Mouse (Mus musculus) frontal cortex, postnatal 36 days (tissue): ENCODE results near the gene Cyp2d40.
"Not testable (repeated sequence)": the region's sequence is repeated elsewhere in the genome, so short reads cannot be mapped to it uniquely, and the experiment has no call there.

Source experiments
- DNase-seq, 2 experiments: peaks; one replicate each; pipeline ENCODE4 v3.0.0; 2022; ENCODE audit warnings: low spot score in 2 of 2

Cyp2d40 gene

DNA sequence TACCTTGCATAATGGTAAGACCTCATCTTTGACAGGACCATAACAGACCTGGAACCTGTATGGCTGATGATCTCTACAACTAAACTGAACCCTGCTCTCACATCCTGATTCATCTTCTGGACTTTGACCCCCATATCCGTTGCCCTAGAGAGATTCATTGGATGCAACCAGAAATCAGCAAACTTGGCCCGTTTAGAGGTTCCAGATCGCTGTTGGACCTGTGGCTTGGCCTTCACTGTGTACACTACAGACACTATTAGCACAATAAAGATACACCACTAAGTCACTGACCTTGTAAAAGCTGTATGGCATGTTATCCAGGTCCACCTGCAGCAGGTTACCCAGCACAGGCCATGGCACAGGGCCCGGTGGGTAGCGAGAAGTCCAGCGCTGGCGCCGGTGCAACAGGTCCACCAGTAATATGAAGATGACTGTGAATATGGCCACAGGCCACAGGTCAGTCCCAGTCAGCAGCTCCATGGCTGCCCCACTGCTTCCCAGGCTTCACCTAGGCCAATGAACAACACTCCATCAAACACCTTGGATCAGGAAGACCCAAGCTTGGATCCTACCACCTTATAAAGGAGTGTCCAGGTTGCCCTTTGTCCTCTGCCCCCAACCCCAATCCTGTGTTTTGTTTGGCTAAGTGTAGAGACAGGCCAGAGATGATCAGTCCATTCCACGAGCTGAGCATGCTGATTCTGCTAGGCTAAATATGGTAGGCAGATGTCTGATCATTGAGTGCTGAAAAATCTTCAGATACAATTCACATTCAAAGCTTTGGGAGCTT lies at the start of gene Cyp2d40:
Gene Cyp2d40, minus strand, starts transcription at position 553 of the 790 bp plus-strand sequence.
- no peak for DNase-seq

DNA sequence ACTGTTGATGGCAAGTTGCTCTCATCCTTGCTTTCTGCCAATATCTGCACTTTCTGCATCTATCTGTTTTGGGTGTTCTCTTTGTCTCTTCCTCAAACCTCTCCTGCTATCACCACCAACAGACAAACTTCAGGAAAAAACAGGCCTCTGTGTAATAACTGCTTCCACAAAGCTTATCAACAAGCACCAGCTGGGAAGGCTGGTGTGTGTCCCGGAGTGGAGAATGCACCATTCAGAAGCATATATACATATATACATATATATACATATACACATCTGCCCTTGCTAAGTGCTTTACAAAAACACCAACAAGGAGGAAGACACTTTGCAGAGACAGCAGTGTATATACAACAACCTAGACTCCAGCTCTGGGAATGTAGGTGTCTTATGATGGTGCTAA lies 46.6 kb upstream of the Cyp2d40 start:
- DNase-seq: no peak

DNA sequence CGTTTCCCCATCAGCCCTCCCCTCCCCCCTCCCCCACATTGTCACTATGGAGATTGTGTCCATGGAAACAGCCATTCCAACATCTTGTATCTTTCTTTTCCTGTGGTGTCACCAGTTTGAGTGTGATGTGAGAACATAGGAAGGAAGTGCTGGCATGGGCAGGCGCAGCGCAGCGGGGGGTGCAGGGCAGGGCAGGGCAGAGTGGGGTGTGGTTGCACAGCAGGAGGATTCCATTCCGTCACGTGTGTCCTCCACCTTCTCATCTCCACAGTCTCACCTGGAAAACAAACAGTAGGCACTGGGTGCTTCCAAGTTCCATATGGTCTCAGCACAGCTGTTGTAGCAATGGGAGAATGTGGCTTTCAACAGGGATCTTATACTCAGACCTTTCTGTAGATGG lies 45.5 kb upstream of the Cyp2d40 start:
- DNase-seq: no peak

DNA sequence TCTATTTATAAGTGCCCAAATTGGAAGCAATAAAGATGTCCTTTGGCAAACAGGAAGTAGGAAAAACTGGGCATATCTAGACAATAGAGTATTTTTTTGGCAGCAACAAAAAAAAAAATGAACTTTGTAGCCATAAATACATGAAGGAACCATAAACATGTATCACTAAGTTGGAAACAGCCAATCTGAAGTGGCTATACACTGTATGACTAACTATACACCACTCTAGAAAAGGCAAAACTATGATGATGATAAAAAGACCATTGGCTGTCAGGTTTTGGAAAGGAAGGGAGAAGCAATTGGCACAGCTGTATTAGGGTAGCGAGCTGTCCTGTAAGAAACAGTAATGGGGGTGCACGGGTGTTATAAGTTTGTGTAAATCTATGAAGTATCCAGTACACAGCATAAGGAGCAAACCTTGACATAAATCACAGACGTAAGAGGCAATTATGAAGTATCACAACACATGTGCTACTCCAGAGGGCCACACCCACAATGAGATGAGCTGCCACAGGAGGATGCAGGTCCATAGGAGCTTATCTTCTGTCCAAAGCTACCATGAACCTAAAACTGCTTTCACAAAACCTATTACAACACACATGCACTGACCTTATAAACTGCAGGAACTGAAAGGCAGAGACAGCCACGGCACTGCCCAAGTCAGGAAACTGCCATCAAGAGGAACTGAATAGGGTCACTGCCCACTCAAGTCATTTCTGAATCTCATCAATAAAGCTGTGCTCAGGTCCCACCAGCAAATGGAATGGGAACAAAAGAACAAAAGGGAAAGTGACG lies 43.2 kb upstream of the Cyp2d40 start:
- no peak for DNase-seq

DNA sequence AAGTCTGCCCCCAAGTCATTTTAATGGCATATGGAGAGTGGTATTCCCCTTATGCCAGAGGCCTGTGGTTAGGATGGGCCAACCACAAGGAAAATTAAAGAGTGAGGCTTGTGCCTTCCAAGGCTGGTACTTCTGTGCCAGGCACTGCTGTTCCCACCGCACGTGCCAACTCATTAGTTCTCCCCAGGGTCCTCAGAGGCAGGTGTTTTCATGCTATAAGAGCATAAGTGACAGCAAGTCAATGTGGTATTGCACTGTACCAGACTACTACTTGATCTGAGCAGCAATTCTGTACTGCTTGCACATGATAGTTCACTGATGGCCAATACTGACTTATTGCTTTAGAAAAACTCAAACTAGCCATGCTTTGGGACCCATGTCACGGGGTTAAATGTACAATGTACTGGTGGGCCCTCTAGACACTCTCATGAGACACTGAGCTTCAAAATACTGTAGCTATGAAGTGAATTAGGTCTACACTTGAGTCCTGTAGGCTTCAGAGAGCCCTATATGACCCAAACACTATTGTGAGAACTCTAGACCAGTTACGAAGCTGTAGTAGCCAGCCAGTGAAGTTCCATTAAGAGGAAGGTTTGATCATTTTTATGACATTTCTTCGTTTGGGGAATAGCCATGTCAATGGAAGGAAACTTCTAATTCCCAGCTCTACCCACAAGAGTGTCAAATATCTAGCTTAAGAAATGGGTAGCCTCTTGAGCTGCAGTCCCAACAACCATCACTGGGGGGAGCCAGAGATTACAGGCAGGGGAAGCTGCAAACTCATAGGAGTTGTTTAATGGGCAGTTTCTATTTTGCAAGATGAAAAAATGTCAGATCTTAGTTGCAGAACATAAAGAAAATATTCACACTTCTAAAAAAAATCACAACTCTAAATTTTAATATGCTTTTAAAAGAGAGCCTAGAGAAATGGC lies 41.0 kb upstream of the Cyp2d40 start:
- peak; percentile 89 for DNase-seq

DNA sequence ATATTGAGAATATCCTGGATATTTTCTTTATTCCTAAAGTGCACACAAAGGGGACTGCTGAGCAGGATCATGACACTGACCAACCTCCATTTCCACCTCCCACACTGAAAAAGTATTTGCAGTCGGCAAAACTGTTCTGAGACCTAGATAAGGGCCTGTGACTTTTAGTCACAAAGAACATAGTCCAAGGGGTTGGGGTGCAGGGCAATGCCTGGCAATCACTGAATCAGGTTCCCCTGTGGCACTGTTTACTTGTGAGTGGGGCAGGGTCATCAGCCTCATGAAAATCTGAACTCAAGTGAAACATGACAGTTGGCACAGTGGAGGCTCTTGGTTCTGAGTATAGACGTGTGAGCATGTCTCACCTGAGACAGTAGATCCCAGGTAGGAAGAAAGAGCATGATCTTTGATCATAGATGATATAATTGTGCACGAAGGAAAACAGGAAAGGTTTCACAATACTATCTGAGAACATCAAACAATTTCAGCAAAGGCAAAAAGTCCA lies 32.0 kb upstream of the Cyp2d40 start:
- no peak for DNase-seq

DNA sequence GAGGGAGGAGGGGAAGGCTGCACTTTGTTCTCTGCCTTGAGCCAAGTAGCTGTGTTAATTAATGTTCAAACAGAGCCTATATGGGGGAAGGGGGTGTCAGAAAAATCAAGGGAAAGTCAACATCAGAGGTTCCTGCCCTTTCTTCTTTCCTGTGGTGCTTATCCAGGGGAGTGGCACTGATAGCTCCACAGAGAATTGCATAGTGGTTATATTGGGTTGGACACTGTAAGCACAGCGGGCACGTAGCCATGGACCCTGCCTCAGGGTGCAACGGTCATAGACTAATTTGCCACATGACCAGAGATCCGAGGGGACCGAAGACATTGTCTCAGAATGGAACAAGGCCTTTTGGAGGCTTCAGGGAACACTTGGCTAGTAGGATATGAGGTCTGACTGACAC lies 30.3 kb upstream of the Cyp2d40 start, which contains the start of gene Cyp2d26:
Gene Cyp2d26, minus strand, starts transcription at position 18 of the 400 bp plus-strand sequence.
- DNase-seq: no peak

DNA sequence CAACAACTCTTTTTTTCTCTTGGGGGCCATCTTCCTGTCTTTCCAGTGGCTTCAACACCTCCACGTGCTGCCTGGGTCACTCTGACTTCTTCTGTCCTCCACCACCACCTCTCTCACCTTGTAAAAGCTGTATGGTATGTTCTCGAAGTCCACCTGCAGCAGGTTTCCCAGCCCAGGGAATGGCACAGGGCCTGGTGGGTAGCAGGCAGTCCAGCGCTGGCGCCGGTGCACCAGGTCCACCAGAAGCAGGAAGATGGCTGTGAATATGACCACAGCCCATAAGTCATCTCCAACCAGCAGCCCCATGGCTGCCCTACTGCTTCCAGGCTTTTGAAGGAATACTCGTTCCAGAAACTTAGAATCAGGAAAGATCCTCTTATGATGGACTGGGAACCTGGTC lies 29.9 kb upstream of the Cyp2d40 start:
- no peak for DNase-seq

DNA sequence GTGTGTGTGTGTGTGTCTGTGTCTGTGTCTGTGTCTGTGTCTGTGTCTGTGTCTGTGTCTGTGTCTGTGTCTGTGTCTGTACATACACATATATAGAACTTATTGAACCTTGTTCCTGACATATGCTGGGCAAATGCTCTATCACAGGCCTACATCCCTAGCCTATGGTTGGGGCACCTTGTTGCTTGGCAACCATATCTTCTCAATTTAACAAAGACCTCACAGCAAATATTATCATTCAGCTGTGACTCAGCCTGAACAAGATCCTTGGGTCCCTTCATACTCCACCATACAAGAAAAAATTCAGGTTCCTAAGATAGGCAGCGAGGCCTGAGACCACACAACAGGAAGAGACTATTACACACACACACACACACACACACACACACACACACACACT lies 29.5 kb upstream of the Cyp2d40 start:
- DNase-seq: no peak

DNA sequence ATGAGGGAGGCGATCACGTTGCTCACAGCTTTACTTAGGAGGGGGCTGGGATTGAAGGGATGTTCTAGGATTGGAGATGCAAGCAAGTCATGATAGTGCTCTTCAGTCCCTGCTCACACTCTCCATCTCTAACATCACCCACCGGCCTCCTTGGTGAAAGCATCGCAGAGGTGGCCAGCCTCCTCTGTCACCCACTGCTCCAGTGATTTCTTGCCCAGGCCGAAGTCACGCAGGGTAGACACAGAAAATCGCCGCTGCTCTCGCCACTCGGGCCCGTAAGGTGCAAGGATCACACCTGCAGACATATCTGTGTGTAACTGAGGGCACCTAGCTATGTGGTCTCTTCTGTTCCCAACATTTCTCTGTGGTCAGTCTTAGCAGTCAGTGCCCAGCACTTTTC lies 28.6 kb upstream of the Cyp2d40 start:
- no peak for DNase-seq

DNA sequence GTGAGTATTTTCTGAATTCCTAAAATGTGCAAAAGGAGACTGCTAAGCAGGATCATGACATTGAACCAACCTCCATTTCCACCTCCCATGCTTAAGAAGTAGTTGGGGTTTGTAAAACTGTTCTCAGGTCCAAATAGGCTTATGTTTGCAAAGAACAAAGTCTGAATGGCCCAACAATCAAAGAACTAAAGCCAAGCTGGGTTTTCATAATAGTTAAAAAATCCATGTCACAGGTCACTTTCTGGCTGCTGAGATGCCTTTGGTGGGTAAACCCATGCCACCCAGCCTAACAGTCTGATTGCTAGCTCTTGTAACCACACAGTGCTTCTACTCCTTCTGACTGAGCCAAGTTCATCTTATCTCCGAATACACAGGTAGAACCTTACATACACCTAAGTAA lies 20.6 kb upstream of the Cyp2d40 start:
- no peak for DNase-seq

DNA sequence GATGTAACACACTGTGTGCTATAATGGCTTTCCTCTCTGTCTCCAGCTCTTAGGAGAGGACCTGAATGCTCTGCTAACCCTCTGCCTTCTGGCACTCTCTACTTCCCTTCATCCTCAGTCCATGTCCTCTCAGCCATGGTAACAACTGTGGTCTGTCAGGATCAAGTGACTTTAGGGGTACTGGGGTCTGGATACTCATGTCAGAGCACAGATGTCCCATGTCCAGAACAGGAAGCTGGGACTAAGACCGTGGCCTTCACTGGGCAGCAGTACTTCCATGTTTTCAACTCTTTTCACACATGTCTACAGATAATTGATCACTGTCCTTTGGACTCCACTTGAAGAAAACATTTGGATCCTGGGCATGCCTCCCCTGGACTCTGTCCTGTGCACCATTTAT lies 19.8 kb upstream of the Cyp2d40 start:
- DNase-seq: no peak

DNA sequence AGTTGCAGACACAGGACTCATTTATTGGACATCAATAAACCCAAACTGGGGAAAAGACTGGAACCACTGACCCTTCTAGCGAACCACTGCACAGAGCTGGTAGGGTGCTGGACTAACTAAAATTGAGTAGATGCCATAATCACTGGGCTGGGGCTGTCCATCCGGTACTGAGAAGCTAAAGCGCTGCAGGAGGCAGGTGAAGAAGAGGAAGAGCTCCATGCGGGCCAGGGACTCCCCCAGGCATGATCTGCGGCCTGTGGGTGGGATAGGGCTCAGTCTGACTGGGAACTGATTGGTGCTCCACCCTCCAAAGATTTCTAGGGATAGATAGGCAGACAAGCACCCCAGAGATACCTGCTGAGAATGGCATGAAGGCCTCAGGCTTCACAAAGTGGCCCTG lies 13.9 kb upstream of the Cyp2d40 start:
- not testable (repeated sequence) for DNase-seq

DNA sequence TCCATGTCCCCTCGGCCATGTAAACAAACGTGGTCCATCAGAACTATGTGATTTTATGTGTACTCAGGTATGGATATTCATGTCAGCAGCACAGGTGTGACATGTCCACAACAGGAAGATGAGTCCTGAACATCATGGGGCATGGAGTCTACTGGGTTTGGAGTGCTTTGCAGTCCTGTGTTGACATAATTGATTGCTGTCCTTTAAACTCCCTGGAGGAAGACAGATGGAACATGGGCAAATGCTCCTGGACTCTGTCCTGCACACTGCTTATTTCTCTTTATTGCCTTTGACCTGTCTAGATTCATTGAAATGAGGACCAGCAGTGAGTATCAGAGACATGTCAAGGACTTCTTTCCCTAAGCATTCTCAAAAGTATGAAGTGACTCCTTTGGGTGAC lies 2.0 kb upstream of the Cyp2d40 start:
- DNase-seq: no peak

DNA sequence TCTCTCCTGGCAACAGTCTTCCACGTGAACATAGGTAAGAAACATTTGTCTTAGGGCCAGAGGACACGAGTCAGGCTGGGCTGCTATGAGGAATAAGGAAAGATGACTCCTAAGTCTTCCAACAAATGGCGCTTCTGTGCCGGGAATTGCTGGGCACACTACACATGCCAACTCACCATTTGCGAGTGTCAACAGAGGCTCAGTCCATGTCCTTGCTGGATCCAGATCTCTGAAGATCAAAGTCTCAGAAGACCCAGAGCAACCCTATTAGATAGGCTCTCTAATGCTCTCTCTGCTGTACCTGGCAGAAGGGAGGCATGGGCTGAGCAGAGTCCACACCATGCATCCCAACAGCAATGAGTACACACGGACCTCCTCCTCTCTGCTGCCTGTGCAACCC lies 898 bp upstream of the Cyp2d40 start:
- DNase-seq: no peak

DNA sequence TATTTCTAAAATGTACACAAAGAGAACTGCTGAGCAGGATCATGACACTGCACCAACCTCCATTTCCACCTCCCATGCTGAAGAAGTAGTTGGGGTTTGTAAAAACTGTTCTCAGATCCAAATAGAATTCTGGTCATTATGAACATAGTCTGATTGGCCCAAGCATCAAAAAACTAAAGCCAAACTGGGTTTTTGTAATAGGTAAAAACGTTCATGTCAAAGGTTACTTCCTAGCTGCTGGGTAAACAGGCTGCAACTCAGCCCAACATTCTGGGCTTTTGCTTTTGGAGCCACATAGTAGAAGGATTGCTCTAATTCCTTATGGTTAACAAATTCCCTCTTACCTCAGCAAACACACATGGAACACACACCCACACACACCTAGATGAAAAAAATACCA lies 15.8 kb downstream of the Cyp2d40 start:
- DNase-seq: no peak

DNA sequence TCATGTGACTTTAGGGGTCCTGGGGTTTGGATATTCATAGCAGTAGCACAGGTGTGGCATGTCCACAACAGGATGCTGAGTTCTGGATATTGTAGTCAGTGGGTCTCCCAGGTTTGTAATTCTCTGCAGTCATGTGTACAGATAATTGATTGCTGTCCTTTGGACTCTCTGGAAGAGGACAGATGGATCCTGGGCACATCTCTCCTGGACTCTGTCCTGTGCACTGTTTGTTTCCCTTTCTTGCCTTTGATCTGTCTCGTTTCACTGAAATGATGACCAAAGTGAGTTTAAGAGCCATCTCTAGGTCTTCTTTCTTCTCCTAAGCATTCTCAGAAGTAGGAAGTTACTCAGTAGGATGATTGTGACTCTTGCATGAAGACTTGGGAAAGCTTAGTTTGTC lies 16.5 kb downstream of the Cyp2d40 start:
- no peak for DNase-seq

DNA sequence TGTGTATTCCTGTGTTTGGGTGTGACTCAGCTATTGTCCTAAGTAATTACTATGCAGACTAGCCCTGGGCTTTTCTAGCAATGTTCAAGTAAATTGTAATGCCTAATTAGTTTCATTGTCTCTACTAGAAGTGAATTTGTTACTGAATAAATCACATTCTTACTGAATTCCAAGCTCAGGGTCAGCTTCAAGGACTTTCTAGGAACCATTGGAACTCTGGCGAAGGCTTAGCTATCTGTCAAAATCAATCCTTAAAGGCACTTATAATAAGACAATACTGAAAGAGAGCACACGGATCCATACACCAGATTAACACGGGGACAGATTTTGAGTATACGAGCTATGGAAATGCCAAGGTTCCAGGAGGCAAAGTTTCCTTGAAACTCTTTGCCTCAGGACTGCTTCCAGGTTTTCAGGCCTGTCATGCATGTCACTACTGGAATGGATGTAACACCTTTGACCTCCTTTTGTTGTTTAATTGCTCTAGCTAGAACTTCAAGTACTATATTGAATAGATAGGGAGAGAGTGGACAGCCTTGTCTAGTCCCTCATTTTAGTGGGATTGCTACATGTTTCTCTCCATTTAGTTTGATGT lies 30.6 kb downstream of the Cyp2d40 start:
- not testable (repeated sequence) for DNase-seq
